Mouse (Mus musculus): Measurements from ENCODE around the gene Greb1.

GRCm38 (mm10) chr12:16718660-16719315 lies 81.9 kb downstream of the Greb1 start:
- no peak for TF ChIP-seq UBTF (IDR thresholded peaks at IDR 0.05; ENCODE audit: borderline replicate concordance, insufficient read depth, low read depth, low read length)
- TF ChIP-seq POLR2A (IDR thresholded peaks at IDR 0.05; ENCODE audit: control insufficient read depth in 1 of 2, insufficient read depth in 1 of 2, low read depth in 1 of 2, low read length in 2 of 2, poor library complexity in 1 of 2), result no peak
